Comparison of ENCODE assay signal across 24 mouse cellular contexts in genomic region chr7:97972486-97972885, GRCm38 (mm10). TPM values are rescaled to one million over a fixed set of nuclear protein-coding genes. Genes with fewer than 3 reads are reported as not detected.
"Had no signal": no experiment of that assay in that cellular context is flagged by ENCODE, and none has a peak within 500 bp of the region (broad histone marks: within the 10 kb centered on the region; RNA-seq: fewer than 3 reads in every experiment).

No protein-coding gene starts in this region.

- ATAC-seq: liver, postnatal 0 days; lung, postnatal 0 days; midbrain, embryonic 13.5 days; midbrain, embryonic 15.5 days had no signal

- H3K36me3 ChIP-seq: lung, embryonic 15.5 days; midbrain, embryonic 13.5 days; midbrain, embryonic 15.5 days; neural tube, embryonic 12.5 days; stomach, embryonic 15.5 days had no signal

- H3K9me3 ChIP-seq: lung, embryonic 15.5 days; megakaryocyte, embryonic 14.5 days; midbrain, embryonic 13.5 days; midbrain, embryonic 15.5 days; neural tube, embryonic 12.5 days; stomach, embryonic 15.5 days had no signal

- H3K9ac ChIP-seq: liver, postnatal 0 days; lung, embryonic 15.5 days; midbrain, embryonic 13.5 days; midbrain, embryonic 15.5 days; neural tube, embryonic 12.5 days; stomach, embryonic 15.5 days had no signal

- H3K27me3 ChIP-seq: lung, embryonic 15.5 days; midbrain, embryonic 13.5 days; midbrain, embryonic 15.5 days; neural tube, embryonic 12.5 days; stomach, embryonic 15.5 days had no signal

- H3K4me2 ChIP-seq: lung, embryonic 15.5 days; midbrain, embryonic 11.5 days; midbrain, embryonic 13.5 days; midbrain, embryonic 15.5 days; neural tube, embryonic 12.5 days; stomach, embryonic 15.5 days had no signal

- DNase-seq: liver, postnatal 0 days; lung, adult 2 months; lung, postnatal 14 days; lung, postnatal 36 days; right cerebral cortex, postnatal 14 days; right cerebral cortex, postnatal 4 days; thymus, adult 2 months; thymus, postnatal 25 days; thymus, postnatal 4 days had no signal

- H3K4me1 ChIP-seq: lung, embryonic 15.5 days; megakaryocyte, embryonic 14.5 days; midbrain, embryonic 13.5 days; midbrain, embryonic 15.5 days; neural tube, embryonic 12.5 days; stomach, embryonic 15.5 days had no signal

- H3K4me3 ChIP-seq: lung, embryonic 15.5 days; megakaryocyte, embryonic 14.5 days; midbrain, embryonic 13.5 days; midbrain, embryonic 15.5 days; neural tube, embryonic 12.5 days; stomach, embryonic 15.5 days had no signal

- H3K27ac ChIP-seq: lung, embryonic 15.5 days; macrophage; midbrain, embryonic 13.5 days; midbrain, embryonic 15.5 days; neural tube, embryonic 12.5 days; stomach, embryonic 15.5 days; stomach, postnatal 0 days had no signal

RNA-seq across cellular contexts. Expression of gene Gdpd4, which starts 52.7 kb away (rescaled TPM):
- polyA plus RNA-seq: liver, postnatal 0 days; lung, adult 2 months; lung, embryonic 15.5 days; lung, postnatal 0 days; macrophage; midbrain, embryonic 11.5 days; midbrain, embryonic 13.5 days; midbrain, postnatal 0 days; neural tube, embryonic 14.5 days; small intestine, adult 2 months; spleen, adult 2 months; stomach, embryonic 15.5 days; stomach, postnatal 0 days; thymus, adult 2 months; urinary bladder, adult 2 months had no signal
